Mouse (Mus musculus): ENCODE measurements around the gene Chrnb1.

Chrnb1 gene

DNA sequence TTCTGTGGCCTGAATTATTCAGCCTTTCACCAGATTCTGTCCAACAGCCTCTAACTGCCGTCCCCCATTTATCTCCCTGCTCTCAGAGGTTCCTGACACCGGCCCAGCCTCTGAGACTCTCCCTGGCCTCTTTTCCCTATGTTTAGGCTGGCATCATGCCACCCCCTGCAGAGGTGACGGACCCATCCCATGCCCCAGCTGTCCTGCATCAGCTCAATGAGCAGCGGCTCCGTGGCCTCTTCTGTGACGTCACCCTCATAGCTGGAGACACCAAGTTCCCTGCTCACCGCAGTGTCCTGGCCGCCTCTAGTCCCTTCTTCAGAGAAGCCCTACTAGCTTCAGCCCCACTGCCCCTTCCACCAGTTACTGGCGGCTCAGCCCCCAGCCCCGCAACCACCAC is 20.0 kb downstream of the Chrnb1 start:
- DNase-seq (ENCODE audit: low spot score in 2 of 2), result no peak

DNA sequence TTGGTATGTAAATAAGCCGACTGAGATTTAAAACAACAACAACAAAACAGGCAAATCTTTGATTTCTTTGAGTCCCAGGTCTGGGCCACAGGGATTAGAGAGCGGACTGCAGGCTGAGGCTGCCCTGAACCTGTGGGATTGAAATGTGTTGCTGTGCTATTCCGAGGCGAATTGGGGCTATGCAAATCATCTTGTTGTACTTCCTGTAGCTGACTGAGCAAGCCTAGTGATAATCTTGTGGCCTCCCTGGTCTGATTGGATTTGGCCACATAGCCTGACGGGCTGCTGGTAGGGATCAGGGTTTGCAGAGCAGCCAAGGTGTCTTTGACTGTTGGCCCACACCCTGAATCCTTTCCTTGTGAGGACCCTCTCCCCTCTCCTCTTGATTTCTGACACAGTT is 20.8 kb downstream of the Chrnb1 start:
- DNase-seq (ENCODE audit: low spot score in 2 of 2), result no peak

DNA sequence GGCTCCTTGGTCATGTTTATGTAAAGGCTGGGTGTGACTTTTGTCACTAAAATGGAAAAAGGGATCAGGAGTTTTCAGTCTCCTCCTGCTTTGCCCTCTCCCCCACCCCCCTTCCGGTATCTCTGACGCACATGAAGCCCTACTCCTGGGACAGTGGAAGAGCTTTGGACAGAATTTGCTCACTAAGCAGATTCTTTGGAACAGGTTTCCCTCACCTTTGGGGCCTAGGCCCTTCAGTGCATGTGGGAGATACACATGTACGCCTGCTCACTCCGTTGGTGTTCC is 28.2 kb downstream of the Chrnb1 start:
- no peak for DNase-seq (ENCODE audit: low spot score in 2 of 2)

DNA sequence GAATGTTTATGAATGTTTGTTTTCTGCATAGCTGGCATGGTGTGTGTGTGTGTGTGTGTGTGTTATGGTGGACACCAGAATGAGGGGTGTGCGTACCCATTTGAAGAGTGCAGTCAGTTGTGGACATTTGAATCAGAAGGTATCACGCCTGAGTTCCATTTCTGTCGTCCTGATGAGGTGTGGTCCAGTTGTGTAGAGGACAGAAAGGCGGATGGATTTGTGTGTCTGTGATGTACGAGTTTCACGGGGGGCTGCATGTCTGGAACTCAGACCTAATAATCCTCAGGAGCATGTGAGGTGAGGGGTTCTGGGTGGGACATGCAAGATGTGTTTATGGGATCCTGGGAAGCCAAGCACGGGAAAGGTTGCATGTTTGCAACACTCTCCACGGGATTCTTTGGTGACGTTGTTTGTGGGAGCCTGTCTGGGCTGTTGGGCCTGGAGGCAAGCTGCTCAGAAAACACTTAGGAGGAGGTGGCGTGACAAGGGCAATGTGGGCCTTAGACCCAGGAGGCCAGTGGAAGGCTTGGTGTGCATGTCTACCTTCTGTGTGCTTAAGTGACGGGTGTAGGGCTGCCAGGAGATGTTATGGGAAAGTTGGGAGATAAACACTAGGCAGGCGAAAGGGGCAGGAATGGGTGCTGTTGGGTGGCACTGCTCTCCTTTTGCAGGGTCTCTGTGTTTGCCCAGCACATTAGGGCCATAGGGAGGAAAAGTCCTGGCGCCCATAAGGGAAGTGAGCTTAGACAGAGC is 28.7 kb downstream of the Chrnb1 start:
- no peak for DNase-seq (ENCODE audit: low spot score in 2 of 2)

DNA sequence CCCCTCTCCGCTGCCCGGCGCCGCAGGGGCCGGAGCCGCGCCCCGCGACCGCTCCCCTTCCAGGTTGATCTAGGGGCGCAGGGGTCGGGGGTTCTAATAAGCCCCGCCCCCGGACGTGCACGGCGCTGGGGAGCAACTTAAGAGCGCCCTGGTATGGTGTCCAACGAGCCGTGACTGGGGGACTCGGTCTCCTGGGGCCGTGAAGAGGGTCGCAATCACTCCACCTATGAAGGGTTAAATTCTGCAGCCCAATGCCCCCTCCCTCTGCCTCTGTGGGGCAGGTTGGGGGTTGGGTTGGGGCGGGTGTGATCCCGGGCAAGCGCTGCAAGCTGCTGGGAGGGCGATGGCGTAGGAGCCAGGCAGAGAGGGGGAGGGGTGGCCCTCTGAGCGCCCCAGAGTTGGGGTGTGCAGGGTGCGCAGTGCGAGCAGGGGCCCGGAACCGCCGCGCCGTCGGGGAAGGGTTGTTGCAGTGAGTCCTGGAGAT is 29.6 kb downstream of the Chrnb1 start:
- DNase-seq (ENCODE audit: low spot score in 2 of 2), result peak; percentile 69 to 80

DNA sequence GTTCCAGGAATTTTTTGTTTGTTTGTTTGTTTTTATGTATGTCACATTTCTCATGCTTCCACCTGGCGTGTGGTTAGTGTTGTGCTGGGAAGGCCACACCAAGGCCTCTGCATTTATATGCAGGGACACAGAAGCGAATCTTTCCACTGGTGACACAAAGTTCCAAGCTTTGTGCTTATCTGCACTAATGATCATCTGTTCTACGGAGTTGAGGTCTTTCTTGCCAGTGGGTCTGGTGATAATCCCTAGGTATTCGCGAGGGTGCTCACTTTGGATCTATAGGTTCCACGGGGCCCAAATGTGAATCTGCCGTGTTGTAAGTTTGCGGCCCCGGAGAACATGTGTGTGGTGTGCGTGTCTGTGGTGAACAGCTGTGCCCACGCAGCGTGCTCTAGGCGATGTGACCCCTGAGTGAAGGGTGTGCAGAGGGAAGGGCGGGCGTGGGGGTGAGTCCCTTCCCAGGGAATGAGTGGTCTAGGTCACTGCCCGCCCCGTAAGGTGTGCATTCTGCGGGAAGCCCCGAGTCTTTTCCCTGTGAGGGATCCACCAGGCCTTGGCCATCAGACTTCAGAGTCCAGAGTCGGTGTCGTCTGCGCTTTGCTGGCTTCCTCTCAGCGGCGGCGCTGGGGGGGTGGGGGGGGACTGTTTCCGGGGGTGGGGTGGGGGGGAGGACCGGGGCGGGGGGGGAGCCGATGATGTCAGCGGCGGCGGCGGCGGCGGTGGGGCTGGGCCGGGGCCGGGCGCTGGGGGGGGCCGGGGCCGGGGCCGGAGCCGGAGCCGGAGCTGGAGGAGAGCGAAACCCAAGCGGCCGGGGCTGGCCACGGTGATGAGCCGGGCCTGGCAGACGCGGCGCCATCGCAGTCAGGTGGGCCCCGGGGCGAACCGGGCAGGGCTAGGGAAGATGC is 30.3 kb downstream of the Chrnb1 start, which contains the start of gene Zbtb4:
TSS of gene Zbtb4 (plus strand) at position 692 of the 905 bp plus-strand sequence.
- DNase-seq (ENCODE audit: low spot score in 2 of 2), result no peak

DNA sequence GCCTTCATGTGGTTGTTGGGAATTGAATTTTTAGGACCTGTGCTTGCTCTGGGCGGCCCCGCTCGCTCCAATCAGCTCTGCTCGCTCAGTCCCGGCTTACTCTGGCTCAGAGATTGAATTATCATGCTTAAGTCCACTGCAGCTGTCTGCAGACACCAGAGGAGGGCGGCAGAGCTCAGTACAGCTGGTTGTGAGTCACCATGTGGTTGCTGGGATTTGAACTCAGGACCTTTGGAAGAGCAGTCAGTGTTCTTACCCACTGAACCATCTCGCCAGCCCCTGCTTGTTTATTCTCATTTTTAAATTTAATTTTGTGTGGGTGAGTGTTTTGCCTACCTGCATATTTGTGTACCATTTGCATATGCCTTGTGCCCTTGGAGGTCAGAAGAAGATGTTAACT is 32.2 kb downstream of the Chrnb1 start:
- DNase-seq (ENCODE audit: low spot score in 2 of 2), result no peak

DNA sequence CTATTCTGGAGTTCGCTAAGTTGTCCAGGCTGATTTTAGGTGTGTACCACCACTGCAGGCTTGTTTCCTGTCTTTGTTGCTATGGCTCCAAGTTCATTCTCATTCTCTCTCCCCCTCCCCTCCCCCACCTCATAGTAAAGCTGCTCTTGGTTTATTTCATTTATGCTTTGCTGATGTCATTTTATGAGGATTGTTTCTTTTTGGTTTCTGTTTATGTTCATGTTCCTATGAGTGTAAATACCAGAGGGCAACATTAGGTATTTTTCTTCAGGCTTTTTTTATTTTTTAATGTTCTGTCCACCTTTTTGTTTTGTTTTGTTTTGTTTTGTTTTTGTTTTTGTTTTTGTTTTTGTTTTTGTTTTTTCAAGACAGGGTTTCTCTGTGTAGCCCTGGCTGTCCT is 33.9 kb downstream of the Chrnb1 start, which contains the start of gene Slc35g3:
TSS of gene Slc35g3 (minus strand) at position 101 of the 400 bp plus-strand sequence.
- no peak for DNase-seq (ENCODE audit: low spot score in 2 of 2)

DNA sequence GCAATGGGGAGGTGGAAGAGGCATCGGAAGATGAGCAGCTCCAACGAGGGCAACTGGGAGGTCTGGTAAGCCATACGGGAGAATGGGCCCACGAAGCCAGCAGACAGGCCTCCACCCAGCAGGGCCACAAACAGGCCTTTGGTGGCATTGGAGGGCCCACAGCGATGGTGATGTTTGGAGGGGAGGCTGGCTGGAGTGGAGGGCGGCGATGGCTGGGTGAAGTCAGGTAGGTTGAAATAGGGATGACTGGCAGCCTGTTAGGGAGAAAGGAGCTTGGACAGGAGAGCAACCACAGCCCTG is 34.9 kb downstream of the Chrnb1 start:
- no peak for DNase-seq (ENCODE audit: low spot score in 2 of 2)

DNA sequence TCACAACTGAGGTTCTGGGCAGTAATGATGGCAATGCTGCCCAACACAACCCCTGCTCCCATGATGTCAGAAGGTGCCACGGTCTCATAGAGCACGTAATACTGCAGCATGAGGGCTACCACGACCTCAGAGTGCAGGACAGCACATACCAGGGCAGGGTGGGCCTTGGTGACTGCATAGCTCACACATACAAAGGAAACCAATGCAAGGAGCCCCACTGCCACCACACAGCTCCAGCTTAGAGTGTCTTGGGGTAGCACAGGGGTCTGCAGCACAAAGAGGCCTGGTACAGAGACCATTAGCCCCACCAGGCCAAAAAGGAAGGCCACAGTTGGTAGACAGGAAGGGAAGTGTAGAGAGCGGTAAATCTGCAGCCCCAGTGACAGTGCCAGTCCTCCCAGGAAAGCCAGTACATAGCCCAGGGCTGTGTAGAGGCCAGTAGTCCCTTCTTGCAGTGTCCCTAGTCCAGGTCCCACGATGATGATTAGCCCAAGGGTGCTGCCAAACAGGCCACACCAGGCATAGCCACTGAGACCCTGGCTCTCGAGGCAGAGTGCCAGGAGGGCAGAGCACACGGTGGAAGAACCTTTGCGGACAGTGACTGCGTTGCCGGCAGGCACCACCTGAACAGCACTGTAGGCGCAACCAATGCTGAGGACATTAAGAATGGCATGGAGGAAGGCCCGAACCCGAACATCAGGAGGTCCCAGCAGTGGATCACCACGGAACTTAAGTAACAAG is 35.4 kb downstream of the Chrnb1 start:
- no peak for DNase-seq (ENCODE audit: low spot score in 2 of 2)

DNA sequence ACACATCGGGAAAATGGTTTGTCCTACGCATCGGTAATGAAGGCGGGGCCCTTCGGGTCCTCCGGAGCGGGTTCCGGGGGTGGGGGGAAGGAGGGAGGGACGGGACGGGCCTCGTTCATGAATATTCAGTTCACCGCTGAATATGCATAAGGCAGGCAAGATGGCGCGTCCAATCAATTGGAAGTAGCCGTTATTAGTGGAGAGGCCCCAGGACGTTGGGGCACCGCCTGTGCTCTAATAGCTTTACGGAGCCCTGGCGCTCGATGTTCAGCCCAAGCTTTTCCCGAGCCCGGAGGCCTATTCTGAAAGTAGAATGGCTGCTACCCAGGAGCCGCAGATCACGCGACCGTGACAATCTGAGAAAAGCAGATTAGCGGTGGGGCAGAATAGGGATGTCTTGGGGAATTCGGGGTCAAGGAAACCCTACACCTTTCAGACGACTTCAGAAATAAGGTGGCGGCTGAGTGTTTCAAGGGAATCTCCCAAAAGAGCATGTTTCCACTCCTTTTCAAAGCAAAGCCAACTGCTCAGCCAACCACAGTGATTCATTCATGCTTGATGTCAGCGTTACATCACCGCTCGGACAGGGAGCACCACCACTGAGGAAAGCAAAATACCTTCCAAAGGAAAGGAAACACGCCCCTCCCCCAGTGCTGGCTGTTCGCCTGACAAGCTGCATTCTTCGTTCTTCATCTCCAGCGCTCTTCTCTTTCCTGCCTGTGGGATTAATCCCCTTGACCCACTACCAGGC is 36.6 kb downstream of the Chrnb1 start:
- DNase-seq (ENCODE audit: low spot score in 2 of 2), result peak; percentile 79 to 80

DNA sequence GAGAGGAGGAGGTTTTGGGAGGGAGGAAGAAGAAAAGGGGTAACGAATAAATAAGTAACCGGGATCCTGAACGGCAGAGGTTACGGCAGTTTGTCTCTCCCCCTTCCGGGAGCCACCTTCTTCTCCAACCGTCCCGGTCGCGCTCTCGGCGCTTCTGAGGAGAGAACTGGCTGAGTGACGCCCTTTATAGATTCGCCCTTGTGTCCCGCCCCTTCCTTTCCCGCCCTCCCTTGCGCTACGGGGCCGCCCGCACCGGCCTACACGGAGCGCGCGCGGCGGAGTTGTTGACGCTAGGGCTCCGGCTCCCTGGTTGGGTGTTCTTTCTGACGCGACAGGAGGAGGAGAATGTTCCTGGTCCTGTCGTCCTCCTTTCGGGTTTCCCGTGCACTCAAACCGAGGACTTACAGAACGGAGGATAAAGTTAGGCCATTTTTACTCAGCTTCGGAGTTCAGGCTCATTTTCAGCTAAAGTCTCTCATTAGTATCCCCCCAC is 37.2 kb downstream of the Chrnb1 start, which contains the start of gene Polr2a:
TSS of gene Polr2a (minus strand) at position 160 of the 493 bp plus-strand sequence.
- DNase-seq (ENCODE audit: low spot score in 2 of 2), result peak; percentile 97

DNA sequence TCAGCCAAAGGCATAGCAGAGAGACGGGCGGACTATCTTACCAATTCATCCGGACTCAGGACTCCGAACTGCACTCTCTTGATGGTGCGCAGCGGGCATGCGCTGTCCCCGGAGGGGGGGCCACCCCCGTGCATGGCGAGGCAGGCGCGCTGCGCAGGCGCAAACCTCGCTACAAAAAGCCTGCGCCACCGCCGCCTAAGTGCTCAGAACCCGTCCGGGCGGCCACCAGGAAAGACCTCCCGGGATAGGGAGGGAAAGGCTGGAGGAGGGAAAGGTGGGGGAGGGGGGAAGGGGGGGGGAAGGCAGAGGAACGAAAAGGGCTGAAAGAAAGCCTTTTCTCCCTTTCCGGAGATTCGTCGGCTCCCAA is 37.7 kb downstream of the Chrnb1 start:
- DNase-seq (ENCODE audit: low spot score in 2 of 2), result peak; percentile 95 to 96

DNA sequence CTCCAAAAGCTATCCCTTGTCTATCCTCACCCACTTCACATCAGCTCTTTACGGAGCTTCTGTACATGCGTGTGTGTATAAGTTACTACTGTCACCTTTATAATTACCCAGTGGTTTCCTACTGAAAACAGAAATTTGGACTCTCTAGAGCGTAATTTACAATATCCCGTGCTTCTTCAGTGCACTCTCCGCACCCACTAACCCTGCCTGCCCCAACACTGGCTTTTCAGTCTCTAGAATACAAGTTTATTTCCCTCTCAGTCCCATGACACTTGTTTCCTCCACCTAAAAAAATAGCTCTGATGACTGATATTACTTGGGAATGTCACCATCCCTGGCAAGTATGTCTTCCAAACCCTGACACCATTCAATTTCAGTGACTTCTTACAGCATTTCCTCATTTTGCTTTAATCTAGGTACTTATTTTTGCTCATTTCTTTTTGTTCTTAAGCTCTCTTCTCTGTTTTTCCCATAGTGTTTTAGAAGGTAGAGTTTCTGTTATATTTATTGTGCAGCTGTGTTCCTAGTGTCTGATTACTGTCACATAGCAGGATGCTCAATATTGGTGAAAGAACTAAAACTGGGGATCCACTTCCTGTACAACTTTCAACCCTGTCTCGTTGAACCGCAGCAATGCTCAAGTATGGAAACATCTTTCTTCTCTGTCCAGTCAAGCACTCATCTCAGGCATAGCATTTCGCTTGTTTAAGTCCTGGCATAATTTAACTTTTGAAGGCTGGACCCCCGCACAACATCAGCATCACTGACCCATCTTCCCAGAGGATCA is 38.2 kb downstream of the Chrnb1 start:
- no peak for DNase-seq (ENCODE audit: low spot score in 2 of 2)

DNA sequence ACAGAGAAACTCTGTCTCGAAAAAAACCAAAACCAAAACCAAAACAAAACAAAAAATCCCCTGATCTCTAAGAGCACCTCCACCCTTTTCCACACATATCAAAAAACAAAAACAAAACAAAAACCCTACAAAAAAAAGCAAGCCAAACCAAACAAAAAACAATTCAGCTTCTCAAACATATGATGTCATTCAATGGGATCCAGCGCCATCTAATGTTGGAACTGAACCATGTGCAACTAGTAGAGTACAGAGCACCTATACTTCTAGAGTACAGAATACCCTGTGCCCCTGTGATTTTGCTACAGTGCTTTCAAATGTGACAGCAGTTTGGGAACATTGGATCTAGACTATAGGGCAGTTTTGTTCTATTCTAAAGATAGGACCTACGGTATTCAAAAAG is 41.0 kb downstream of the Chrnb1 start:
- DNase-seq (ENCODE audit: low spot score in 2 of 2), result no peak

DNA sequence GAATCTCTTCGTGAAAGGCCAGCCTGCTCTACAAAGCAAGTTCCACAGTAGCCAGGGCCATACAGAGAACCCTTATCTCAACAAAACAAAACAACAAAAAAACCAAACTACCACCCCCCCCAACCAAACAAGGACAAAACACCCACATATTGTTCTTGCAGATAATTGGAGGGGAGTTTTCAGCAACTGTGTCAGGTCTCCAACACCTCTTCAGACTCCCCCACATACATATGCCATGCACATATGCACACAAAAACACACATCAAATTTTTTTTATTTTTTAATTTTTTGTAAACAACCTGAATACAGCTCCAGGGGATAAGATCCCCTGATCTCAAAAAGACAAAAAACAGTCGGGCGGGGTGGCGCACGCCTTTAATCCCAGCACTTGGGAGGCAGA is 41.5 kb downstream of the Chrnb1 start:
- no peak for DNase-seq (ENCODE audit: low spot score in 2 of 2)

DNA sequence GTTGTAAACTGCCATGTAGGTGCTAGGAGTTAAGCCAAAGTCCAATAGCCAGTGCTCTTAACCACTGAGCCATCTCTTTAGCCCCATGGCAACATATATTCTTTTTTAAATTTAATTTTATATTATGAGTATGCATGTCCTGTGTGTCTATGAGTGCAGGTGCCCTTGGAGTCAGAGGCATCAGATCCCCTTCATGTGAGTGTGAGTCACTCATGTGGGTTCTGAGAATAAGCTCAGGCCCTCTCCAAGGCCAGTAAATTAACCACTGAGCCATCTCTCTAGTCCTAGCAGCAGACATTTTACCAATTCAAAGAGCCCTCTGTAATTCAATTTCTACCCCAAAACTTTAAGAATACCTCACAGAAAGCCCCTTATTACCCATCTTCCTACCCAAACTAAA is 43.1 kb downstream of the Chrnb1 start:
- no peak for DNase-seq (ENCODE audit: low spot score in 2 of 2)

DNA sequence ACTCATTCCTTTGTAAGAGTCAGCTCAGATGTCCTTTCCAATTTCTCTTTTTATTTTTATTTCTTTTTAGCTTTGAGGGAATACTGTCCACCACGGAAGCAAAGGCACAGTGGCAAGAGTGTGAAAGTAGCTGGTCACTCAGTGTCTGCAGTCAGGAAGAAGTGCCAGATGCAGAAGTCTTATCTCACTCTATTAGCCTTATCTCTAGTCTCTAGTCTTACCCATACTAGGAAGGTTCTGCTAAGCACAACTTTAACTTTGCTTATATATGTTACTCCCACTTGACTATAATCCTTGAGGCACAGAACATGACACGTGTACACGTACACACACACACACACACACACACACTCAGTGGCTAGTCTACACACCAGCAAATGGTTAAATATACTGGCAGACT is 44.1 kb downstream of the Chrnb1 start:
- no peak for DNase-seq (ENCODE audit: low spot score in 2 of 2)
